Mouse (Mus musculus): ENCODE measurements at regions not wholly inside any gene's neighbourhood (a gene's known extent, or its start where the extent isn't known, plus 50 kb on each side); places are given as distances from the start of the nearest gene placed in this dataset.
"Not testable (repeated sequence)": the region's sequence is repeated elsewhere in the genome, so short reads cannot be mapped to it uniquely, and the experiment has no call there.

GRCm38 (mm10) chr2:21976831-21977230, 250.5 kb upstream of the Myo3a start:
- no peak for DNase-seq (ENCODE audit: low spot score)

- no peak for DNase-seq (ENCODE audit: low spot score)
These were observed 247.1 kb upstream of the Myo3a start for GRCm38 (mm10) chr2:21980177-21980576.

GRCm38 (mm10) chr2:22024438-22024837, 202.9 kb upstream of the Myo3a start:
- no peak for DNase-seq (ENCODE audit: low spot score)

GRCm38 (mm10) chr2:22026794-22027193, 200.5 kb upstream of the Myo3a start:
- no peak for DNase-seq (ENCODE audit: low spot score)

DNA sequence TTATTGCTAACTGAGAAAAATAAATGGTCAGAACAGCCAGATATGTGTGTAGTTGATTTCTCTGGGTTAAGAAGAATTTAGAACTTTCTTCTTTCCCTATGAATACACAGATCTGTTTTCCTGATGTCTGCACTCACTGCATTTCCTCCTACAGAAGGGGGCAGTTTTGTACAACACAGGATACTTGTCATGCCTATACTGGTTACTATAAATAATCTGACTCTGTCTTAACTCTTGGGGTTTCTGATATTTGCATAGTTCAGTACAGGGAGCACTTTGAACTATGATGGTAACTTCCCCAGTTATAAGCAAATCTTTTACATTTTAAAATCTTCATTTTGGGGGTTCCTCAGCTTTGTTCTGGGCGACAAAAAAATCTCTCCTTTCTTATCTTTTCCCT, 198.7 kb upstream of the Myo3a start:
- no peak for DNase-seq (ENCODE audit: low spot score)

- DNase-seq (ENCODE audit: low spot score), result no peak
These were observed 198.1 kb upstream of the Myo3a start for GRCm38 (mm10) chr2:22029022-22029803.

GRCm38 (mm10) chr2:22029804-22030194, 197.5 kb upstream of the Myo3a start:
- DNase-seq (ENCODE audit: low spot score), result no peak

- no peak for DNase-seq (ENCODE audit: low spot score)
These were observed 190.5 kb upstream of the Myo3a start for GRCm38 (mm10) chr2:22036841-22037240.

DNA sequence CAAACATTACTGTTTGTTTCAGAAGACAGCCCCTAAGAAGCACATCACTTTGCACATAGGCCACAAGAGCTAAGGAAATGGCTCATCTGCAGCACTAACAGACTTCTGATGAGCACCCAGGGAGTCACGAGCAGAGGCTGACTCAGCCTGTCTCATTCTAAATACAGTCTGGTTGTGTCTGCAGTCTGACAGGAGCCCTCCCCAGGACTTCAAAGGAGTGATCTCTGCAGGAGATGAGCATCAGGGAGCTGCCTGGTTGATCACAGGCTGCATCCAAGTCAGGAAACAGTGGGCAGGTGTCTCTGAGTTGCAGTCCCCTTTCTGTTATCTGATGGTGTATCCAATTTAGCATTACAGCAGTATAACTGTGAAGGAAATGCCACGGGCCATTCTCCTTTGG, 188.5 kb upstream of the Myo3a start:
- no peak for DNase-seq (ENCODE audit: low spot score)

DNA sequence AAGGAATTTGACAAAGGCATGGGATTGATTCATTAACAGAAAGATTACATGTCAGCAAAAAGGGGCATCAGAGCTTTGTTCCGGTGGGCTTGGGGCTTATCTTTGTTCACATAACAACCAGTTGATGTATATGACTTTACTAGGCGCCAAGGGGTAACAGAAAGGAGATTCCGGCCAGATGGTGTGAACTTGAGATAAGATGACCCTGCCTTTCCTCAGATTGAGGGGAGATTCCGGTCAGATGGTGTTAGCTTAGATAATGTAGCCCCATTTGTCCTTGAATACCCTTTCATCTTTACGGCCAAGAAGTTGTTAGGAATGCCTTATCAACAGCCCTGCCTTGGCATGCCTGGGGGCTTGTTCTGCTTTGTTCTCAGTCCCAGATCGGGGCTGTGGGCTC, 183.4 kb upstream of the Myo3a start:
- not testable (repeated sequence) for DNase-seq (ENCODE audit: low spot score)

- no peak for DNase-seq (ENCODE audit: low spot score)
These were observed 182.4 kb upstream of the Myo3a start for GRCm38 (mm10) chr2:22044949-22045348.

- no peak for DNase-seq (ENCODE audit: low spot score)
These were observed 179.8 kb upstream of the Myo3a start for GRCm38 (mm10) chr2:22047465-22047864.

- DNase-seq (ENCODE audit: low spot score), result no peak
These were observed 160.8 kb upstream of the Myo3a start for GRCm38 (mm10) chr2:22066535-22066934.

DNA sequence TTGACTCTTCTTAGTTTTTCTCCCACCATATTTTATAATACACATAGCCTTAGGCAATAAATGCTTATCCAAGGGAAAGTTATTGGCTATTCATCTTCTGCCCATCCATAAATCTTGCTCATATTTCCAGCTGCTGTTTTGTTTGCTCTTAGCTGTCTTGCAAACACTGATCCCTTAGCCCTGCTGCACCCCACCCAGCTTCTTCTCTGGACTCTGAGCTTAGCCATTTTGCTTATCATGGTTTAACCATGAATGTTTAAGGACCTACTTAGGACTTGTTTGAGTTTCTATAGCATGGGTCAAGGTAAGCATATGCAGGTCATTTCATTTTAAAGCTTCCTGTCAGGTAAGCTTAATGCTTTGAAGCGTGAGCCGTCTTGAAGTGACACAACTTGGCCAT, 130.5 kb upstream of the Myo3a start:
- no peak for DNase-seq (ENCODE audit: low spot score)

DNA sequence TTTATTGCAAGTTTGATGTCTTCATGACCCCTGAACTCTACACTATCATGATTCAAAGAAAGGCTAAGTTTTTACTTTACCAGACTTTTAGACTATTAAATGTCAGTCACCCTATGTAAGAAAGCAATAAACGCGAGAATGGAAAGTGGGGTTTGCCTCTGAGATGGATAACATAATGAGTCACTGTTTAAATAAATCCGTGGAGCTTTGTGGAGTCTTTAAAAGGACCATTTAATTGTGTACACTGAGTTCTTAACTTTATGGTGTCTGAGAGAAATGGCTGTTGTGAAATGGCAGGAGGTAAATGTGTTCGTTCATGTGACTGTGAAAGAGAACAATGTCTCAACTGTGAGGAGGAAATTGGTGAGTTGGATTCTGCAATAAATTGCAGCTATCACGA, 122.2 kb upstream of the Myo3a start:
- no peak for DNase-seq (ENCODE audit: low spot score)

- DNase-seq (ENCODE audit: low spot score), result no peak
These were observed 77.6 kb upstream of the Myo3a start for GRCm38 (mm10) chr2:22149721-22150120.

DNA sequence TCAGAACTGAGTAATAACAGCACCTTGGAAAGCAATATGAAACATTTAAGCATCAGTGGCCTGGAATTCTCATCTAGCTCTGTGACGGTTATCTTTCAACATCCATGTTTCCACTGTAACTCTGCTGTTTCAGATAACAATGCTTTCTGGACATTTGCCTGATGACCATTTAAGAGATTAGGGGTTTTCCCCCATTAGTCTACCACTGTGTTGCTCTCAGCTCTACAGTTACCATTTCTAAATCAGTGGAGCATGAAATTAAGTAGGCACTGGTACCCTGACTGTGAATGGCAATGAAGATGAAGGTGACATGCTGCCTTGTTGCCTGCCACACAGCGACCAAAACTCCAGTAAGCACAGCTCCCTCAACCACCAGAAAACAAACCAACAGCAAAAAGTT, 70.7 kb upstream of the Myo3a start:
- DNase-seq (ENCODE audit: low spot score), result no peak

DNA sequence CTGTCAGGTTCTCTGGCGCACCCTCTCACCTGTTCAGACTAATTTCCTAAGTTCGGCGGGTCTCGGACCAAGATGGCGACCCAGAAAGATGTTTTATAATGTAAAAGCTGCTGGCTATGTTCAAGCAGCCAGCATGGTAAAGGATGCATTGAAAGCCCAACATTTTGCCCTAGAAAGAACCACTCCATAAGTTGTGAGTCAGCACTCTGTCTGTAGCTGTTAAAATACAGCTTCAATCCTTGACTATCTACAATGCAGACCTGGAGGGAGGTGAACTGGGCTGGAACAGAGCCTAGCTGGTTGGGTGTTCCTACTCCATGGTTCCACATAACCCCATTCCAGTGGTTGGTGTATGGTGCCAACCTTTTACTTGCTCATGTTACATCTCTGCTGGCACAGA, 61.9 kb upstream of the Myo3a start:
- no peak for DNase-seq (ENCODE audit: low spot score)

DNA sequence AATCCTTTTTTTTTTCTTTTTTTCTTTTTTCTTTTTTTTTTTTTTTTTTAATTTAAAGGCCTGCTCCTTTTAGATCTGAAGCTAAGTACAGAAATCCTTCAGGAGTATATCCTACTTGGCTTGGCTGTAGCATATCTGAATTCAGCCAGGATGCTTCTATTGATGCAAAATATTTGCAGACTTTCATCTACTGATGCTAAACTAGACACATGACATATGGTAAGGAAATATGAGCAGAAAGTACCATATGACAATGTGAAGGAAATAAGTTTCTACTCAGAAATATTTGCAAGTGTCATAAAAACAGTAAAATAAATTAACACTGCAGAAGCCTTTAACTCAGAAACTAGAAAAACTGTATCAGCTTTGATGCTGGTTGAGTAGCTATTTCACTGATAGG, 61.4 kb upstream of the Myo3a start:
- no peak for DNase-seq (ENCODE audit: low spot score)

Measured in ovary, postnatal 10 days (tissue).